Mouse (Mus musculus) lung, adult 2 months (tissue): ENCODE results near the gene Tle6. TPM values are rescaled to one million over a fixed set of nuclear protein-coding genes. Genes with fewer than 3 reads are reported as not detected.

ENCODE experiments used
- DNase-seq: peaks from one replicate; pipeline ENCODE4 v3.0.0; 2022
- H3K4me1 ChIP-seq: fragments of 200-500 bp; 2 replicates; pipeline ENCODE4 v1.6.1; 2011; ENCODE audit warnings: low read length; ENCODE audit not compliant: control insufficient read depth, insufficient read depth
- H3K4me3 ChIP-seq: fragments of 200-500 bp; replicated peaks from 2 replicates; pipeline ENCODE3; 2011; ENCODE audit warnings: low read depth, mild to moderate bottlenecking, control low read depth, low read length; ENCODE audit errors: extremely low read depth
- CTCF ChIP-seq: fragments of 200-500 bp; IDR thresholded peaks from 2 replicates; pipeline ENCODE4 v1.5.1; 2011; ENCODE audit warnings: mild to moderate bottlenecking, low read length, control low read depth; ENCODE audit not compliant: insufficient read depth
- POLR2A ChIP-seq: fragments of 200-500 bp; IDR thresholded peaks from 2 replicates; pipeline ENCODE4 v1.6.1; 2011; ENCODE audit warnings: low read depth, mild to moderate bottlenecking, control low read depth, low read length, borderline replicate concordance; ENCODE audit errors: extremely low read depth
- WGBS: fragments of 180-500 bp; shearing (Covaris S2); methylation state at CpG from one replicate; pipeline ENCODE4 v1.1.7; 2018; 5-methylcytosine and 5-hydroxymethylcytosine counted together
- polyA plus RNA-seq: library from polyadenylated mRNA; depleted of rRNA; stranded (reverse); fragments of >200 nt; gene quantifications from 2 replicates; pipeline ENCODE4 v1.2.3, GENCODE M21; 2012

Tle6 gene
- polyA plus RNA-seq, 1 experiment: 41.6 TPM

GRCm38 (mm10) chr10:81596611-81597010, 4.3 kb downstream of the Tle6 start:
- TF ChIP-seq CTCF: no peak
- TF ChIP-seq POLR2A: no peak
- no peak for DNase-seq
- 17% methylated on average over 10 of the region's 10 CpGs for WGBS
- Histone ChIP-seq H3K4me3 (no peak overlapping the region), H3K4me1 (peaks cover 8% of the 10 kb centered on the region)

- no peak for TF ChIP-seq POLR2A
- no peak for TF ChIP-seq CTCF
- 49% methylated on average over 5 of the region's 5 CpGs for WGBS
- 0 out of 2 replicates have a peak, but pooled peaks cover under 1% of the 10 kb centered on the region for H3K4me1 ChIP-seq
- no peak for DNase-seq
- no peak overlapping the region for H3K4me3 ChIP-seq
Measured at GRCm38 (mm10) chr10:81595599-81595998, 5.3 kb downstream of the Tle6 start.

- H3K4me3 ChIP-seq: no peak overlapping the region
- DNase-seq: no peak
- no peak for TF ChIP-seq CTCF
- TF ChIP-seq POLR2A: no peak
- no peaks in the 10 kb centered on the region for H3K4me1 ChIP-seq
- whole genome bisulfite sequencing: 64% methylated on average over 18 of the region's 18 CpGs
Measured at GRCm38 (mm10) chr10:81593935-81594334, 6.9 kb downstream of the Tle6 start.

- WGBS: 62% methylated on average over 4 of the region's 4 CpGs
- TF ChIP-seq POLR2A (no peak), CTCF (no peak)
- H3K4me3 ChIP-seq: no peak overlapping the region
- no peaks in the 10 kb centered on the region for H3K4me1 ChIP-seq
- DNase-seq: no peak
Measured at GRCm38 (mm10) chr10:81593223-81593622, 7.7 kb downstream of the Tle6 start.

GRCm38 (mm10) chr10:81592631-81593030, 8.2 kb downstream of the Tle6 start:
- TF ChIP-seq POLR2A: no peak
- no peak for TF ChIP-seq CTCF
- Histone ChIP-seq H3K4me3 (no peak overlapping the region), H3K4me1 (no peaks in the 10 kb centered on the region)
- no peak for DNase-seq
- 73% methylated on average over 7 of the region's 7 CpGs for WGBS

- H3K4me3 ChIP-seq: no peak overlapping the region
- WGBS: 59% methylated on average over 9 of the region's 9 CpGs
- no peak for DNase-seq
- H3K4me1 ChIP-seq: no peaks in the 10 kb centered on the region
- TF ChIP-seq POLR2A (no peak), CTCF (no peak)
Measured at GRCm38 (mm10) chr10:81591846-81592245, 9.0 kb downstream of the Tle6 start.

GRCm38 (mm10) chr10:81588739-81589138, 12.1 kb downstream of the Tle6 start:
- TF ChIP-seq POLR2A (no peak), CTCF (no peak)

GRCm38 (mm10) chr10:81583347-81583746, 17.5 kb downstream of the Tle6 start:
- 66% methylated on average over 6 of the region's 6 CpGs for WGBS
- peaks cover 2% of the 10 kb centered on the region; the same call in 1 of the 2 replicates for H3K4me1 ChIP-seq
- TF ChIP-seq CTCF (no peak), POLR2A (no peak)
- DNase-seq: no peak
- H3K4me3 ChIP-seq: no peak overlapping the region

More at GRCm38 (mm10) chr10:81588739-81589138, 12.1 kb downstream of the Tle6 start:
- no peaks in the 10 kb centered on the region for H3K4me1 ChIP-seq
- DNase-seq: no peak
- 75% methylated on average over 7 of the region's 7 CpGs for WGBS
- no peak overlapping the region for H3K4me3 ChIP-seq

GRCm38 (mm10) chr10:81580441-81581070, 20.3 kb downstream of the Tle6 start:
- WGBS: 44% methylated on average over 25 of the region's 25 CpGs
- TF ChIP-seq POLR2A (no peak), CTCF (no peak)
- peaks cover 3% of the 10 kb centered on the region; the same call in 1 of the 2 replicates for H3K4me1 ChIP-seq
- H3K4me3 ChIP-seq: no peak overlapping the region
- DNase-seq: no peak

GRCm38 (mm10) chr10:81579967-81580366, 20.9 kb downstream of the Tle6 start:
- Histone ChIP-seq H3K4me1 (peaks cover 5% of the 10 kb centered on the region; the same call in 1 of the 2 replicates), H3K4me3 (no peak overlapping the region)
- DNase-seq: no peak
- no peak for TF ChIP-seq POLR2A
- 89% methylated on average over 4 of the region's 4 CpGs for WGBS
